Mouse (Mus musculus): ENCODE measurements around the gene Terf2. TPM values are rescaled to one million over a fixed set of nuclear protein-coding genes. Genes with fewer than 3 reads are reported as not detected.

Gene Terf2
- total and polyA plus RNA-seq, 2 experiments from 2014 or later = 24.2 to 31.2 TPM

- no peak overlapping the region for H3K4me3 ChIP-seq (ENCODE audit: low read depth, low read length)
- no peak for TF ChIP-seq CTCF (IDR thresholded peaks at IDR 0.05; ENCODE audit: low read depth)
- H3K4me1 ChIP-seq (ENCODE audit: insufficient read depth) = no peaks in the 10 kb centered on the region; the same call in 1 of the 2 replicates
- no peak overlapping the region for H3K4me2 ChIP-seq (ENCODE audit: low read depth)
- H3K36me3 ChIP-seq (ENCODE audit: insufficient read depth) = no peaks in the 10 kb centered on the region
- 85% methylated on average over 10 of the region's 10 CpGs for WGBS
- H3K9me3 ChIP-seq (ENCODE audit: low read length) = no peaks in the 10 kb centered on the region
- ATAC-seq (no peak), DNase-seq (no peak)
- no peak overlapping the region for H3K27ac ChIP-seq (ENCODE audit: low read depth, low read length)
- no peak overlapping the region for H3K9ac ChIP-seq
- no peaks in the 10 kb centered on the region for H3K27me3 ChIP-seq (ENCODE audit: insufficient read depth, low read length)
Observed at GRCm38 (mm10) chr8:107115008-107115320, 18.6 kb upstream of the Terf2 start.

- Histone ChIP-seq H3K9ac (no peak overlapping the region), H3K4me2 (ENCODE audit: low read depth) (no peak overlapping the region), H3K36me3 (ENCODE audit: insufficient read depth) (no peaks in the 10 kb centered on the region), H3K27me3 (ENCODE audit: insufficient read depth, low read length) (no peaks in the 10 kb centered on the region), H3K9me3 (ENCODE audit: low read length) (no peaks in the 10 kb centered on the region), H3K4me3 (ENCODE audit: low read depth, low read length) (no peak overlapping the region), H3K27ac (ENCODE audit: low read depth, low read length) (no peak overlapping the region; the same call in 1 of the 2 replicates), H3K4me1 (ENCODE audit: insufficient read depth) (no peaks in the 10 kb centered on the region; the same call in 1 of the 2 replicates)
- no peak for TF ChIP-seq CTCF (IDR thresholded peaks at IDR 0.05; ENCODE audit: low read depth)
- ATAC-seq (no peak), DNase-seq (no peak)
- 64% methylated on average over 19 of the region's 19 CpGs for WGBS
Observed at GRCm38 (mm10) chr8:107114150-107115007, 18.0 kb upstream of the Terf2 start.

GRCm38 (mm10) chr8:107113209-107113608 lies 16.9 kb upstream of the Terf2 start:
- Histone ChIP-seq H3K27ac (ENCODE audit: low read depth, low read length) (no peak overlapping the region), H3K4me3 (ENCODE audit: low read depth, low read length) (no peak overlapping the region), H3K9ac (no peak overlapping the region), H3K9me3 (ENCODE audit: low read length) (no peaks in the 10 kb centered on the region), H3K4me2 (ENCODE audit: low read depth) (no peak overlapping the region), H3K4me1 (ENCODE audit: insufficient read depth) (no peaks in the 10 kb centered on the region; the same call in 1 of the 2 replicates), H3K27me3 (ENCODE audit: insufficient read depth, low read length) (no peaks in the 10 kb centered on the region), H3K36me3 (ENCODE audit: insufficient read depth) (no peaks in the 10 kb centered on the region)
- no peak for TF ChIP-seq CTCF (IDR thresholded peaks at IDR 0.05; ENCODE audit: low read depth)
- ATAC-seq (no peak), DNase-seq (no peak)
- 55% methylated on average over 4 of the region's 4 CpGs for WGBS

- DNase-seq = no peak
- no peak for TF ChIP-seq CTCF (IDR thresholded peaks at IDR 0.05; ENCODE audit: low read depth)
- no peaks in the 10 kb centered on the region for H3K27me3 ChIP-seq (ENCODE audit: insufficient read depth, low read length)
Observed at GRCm38 (mm10) chr8:107111340-107112105, 15.2 kb upstream of the Terf2 start.

GRCm38 (mm10) chr8:107110629-107111330 lies 14.4 kb upstream of the Terf2 start:
- no peak overlapping the region for H3K27ac ChIP-seq (ENCODE audit: low read depth, low read length)
- H3K36me3 ChIP-seq (ENCODE audit: insufficient read depth) = no peaks in the 10 kb centered on the region
- WGBS = 42% methylated on average over 9 of the region's 9 CpGs

More at GRCm38 (mm10) chr8:107111340-107112105, 15.2 kb upstream of the Terf2 start:
- H3K4me2 ChIP-seq (ENCODE audit: low read depth) = no peak overlapping the region
- H3K36me3 ChIP-seq (ENCODE audit: insufficient read depth) = no peaks in the 10 kb centered on the region
- ATAC-seq = no peak
- H3K27ac ChIP-seq (ENCODE audit: low read depth, low read length) = no peak overlapping the region
- no peaks in the 10 kb centered on the region for H3K9me3 ChIP-seq (ENCODE audit: low read length)
- no peaks in the 10 kb centered on the region; the same call in 1 of the 2 replicates for H3K4me1 ChIP-seq (ENCODE audit: insufficient read depth)
- H3K4me3 ChIP-seq (ENCODE audit: low read depth, low read length) = no peak overlapping the region
- 89% methylated on average over 10 of the region's 11 CpGs for WGBS
- no peak overlapping the region for H3K9ac ChIP-seq

GRCm38 (mm10) chr8:107109816-107110435 lies 13.6 kb upstream of the Terf2 start:
- no peak for DNase-seq
- no peak for TF ChIP-seq CTCF (IDR thresholded peaks at IDR 0.05; ENCODE audit: low read depth)
- Histone ChIP-seq H3K36me3 (ENCODE audit: insufficient read depth) (no peaks in the 10 kb centered on the region), H3K9ac (no peak overlapping the region), H3K4me3 (ENCODE audit: low read depth, low read length) (no peak overlapping the region), H3K9me3 (ENCODE audit: low read length) (no peaks in the 10 kb centered on the region), H3K27ac (ENCODE audit: low read depth, low read length) (no peak overlapping the region), H3K4me1 (ENCODE audit: insufficient read depth) (no peaks in the 10 kb centered on the region; the same call in 1 of the 2 replicates), H3K27me3 (ENCODE audit: insufficient read depth, low read length) (no peaks in the 10 kb centered on the region), H3K4me2 (ENCODE audit: low read depth) (no peak overlapping the region)
- 88% methylated on average over 5 of the region's 5 CpGs for WGBS
- no peak for ATAC-seq

More at GRCm38 (mm10) chr8:107110629-107111330, 14.4 kb upstream of the Terf2 start:
- no peak for TF ChIP-seq CTCF (IDR thresholded peaks at IDR 0.05; ENCODE audit: low read depth)
- DNase-seq (no peak), ATAC-seq (no peak; the same call in 1 of the 2 replicates)
- Histone ChIP-seq H3K4me2 (ENCODE audit: low read depth) (no peak overlapping the region), H3K9ac (no peak overlapping the region), H3K4me1 (ENCODE audit: insufficient read depth) (no peaks in the 10 kb centered on the region; the same call in 1 of the 2 replicates), H3K9me3 (ENCODE audit: low read length) (no peaks in the 10 kb centered on the region), H3K27me3 (ENCODE audit: insufficient read depth, low read length) (no peaks in the 10 kb centered on the region), H3K4me3 (ENCODE audit: low read depth, low read length) (no peak overlapping the region)
